Mouse (Mus musculus): ENCODE data around the gene Sigmar1. TPM values are rescaled to one million over a fixed set of nuclear protein-coding genes. Genes with fewer than 3 reads are reported as not detected.

Sigmar1 gene
- polyA plus RNA-seq, 1 experiment from 2014 or later: 57.8 TPM

DNA sequence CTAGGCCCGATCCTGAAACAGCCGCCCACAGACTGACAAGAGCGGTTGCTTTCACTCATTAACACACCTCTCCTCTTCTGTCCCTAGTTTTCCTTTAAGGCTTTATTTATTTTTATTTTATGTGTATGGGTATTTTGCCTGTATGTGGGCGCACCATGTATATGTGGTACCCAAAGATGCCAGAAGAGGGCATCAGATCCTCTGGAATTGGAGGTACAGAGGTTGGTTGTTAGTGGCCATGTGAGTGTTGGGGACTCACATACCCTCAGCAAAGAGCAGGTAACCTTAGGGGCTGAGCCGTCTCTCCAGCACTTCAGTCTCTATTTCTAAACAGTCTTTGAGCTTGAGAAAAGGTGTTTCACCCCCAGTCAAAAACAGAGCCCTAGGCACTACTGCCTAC, 40.4 kb downstream of the Sigmar1 start:
- no peak overlapping the region for H3K4me2 ChIP-seq
- no peak overlapping the region for H3K27ac ChIP-seq
- peaks cover 31% of the 10 kb centered on the region for H3K4me1 ChIP-seq
- no peak overlapping the region for H3K9ac ChIP-seq
- H3K27me3 ChIP-seq: no peaks in the 10 kb centered on the region
- WGBS: 72% methylated on average over 5 of the region's 5 CpGs
- no peak overlapping the region for H3K4me3 ChIP-seq (replicated peaks)
- peaks cover 56% of the 10 kb centered on the region for H3K36me3 ChIP-seq (replicated peaks)
- ATAC-seq (ENCODE audit: low FRiP score): no peak
- no peaks in the 10 kb centered on the region for H3K9me3 ChIP-seq

DNA sequence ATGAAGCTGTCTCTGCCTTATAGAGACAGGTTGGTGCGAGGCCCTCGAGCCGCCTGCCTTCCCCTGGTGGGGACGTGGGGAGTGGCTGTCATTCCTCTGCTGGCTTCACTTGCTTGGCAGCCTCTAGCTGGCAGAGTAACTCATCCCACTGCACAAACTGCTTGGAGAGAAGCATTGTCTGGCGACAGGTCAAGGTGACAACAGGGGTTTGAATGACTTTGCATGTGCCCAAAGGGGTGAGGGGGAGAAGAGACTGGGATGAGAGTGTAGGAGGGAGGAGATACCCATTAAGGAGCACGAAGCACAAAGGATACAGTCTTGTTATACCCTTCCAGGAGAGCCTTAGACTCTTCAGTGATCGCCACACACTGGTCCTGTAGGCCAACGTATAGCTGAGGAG, 40.9 kb downstream of the Sigmar1 start:
- H3K27ac ChIP-seq: no peak overlapping the region
- H3K9ac ChIP-seq: no peak overlapping the region
- no peak overlapping the region for H3K4me3 ChIP-seq (replicated peaks)
- ATAC-seq (ENCODE audit: low FRiP score): no peak
- no peak overlapping the region for H3K4me2 ChIP-seq
- WGBS: 87% methylated on average over 8 of the region's 8 CpGs
- H3K36me3 ChIP-seq (replicated peaks): peaks cover 51% of the 10 kb centered on the region
- peaks cover 31% of the 10 kb centered on the region for H3K4me1 ChIP-seq
- H3K27me3 ChIP-seq: no peaks in the 10 kb centered on the region
- H3K9me3 ChIP-seq: no peaks in the 10 kb centered on the region

GRCm38 (mm10) chr4:41714276-41714675, 41.7 kb downstream of the Sigmar1 start:
- ATAC-seq (ENCODE audit: low FRiP score): no peak
- Histone ChIP-seq H3K4me1 (peaks cover 31% of the 10 kb centered on the region), H3K9ac (0 out of 2 replicates have a peak overlapping the region, but pooled peaks have one; percentile 36), H3K4me3 (replicated peaks) (peak overlapping the region; percentile 82), H3K27me3 (no peaks in the 10 kb centered on the region), H3K4me2 (peak overlapping the region; percentile 91), H3K9me3 (no peaks in the 10 kb centered on the region), H3K27ac (no peak overlapping the region), H3K36me3 (replicated peaks) (peaks cover 43% of the 10 kb centered on the region)
- 21% methylated on average over 8 of the region's 8 CpGs for WGBS

DNA sequence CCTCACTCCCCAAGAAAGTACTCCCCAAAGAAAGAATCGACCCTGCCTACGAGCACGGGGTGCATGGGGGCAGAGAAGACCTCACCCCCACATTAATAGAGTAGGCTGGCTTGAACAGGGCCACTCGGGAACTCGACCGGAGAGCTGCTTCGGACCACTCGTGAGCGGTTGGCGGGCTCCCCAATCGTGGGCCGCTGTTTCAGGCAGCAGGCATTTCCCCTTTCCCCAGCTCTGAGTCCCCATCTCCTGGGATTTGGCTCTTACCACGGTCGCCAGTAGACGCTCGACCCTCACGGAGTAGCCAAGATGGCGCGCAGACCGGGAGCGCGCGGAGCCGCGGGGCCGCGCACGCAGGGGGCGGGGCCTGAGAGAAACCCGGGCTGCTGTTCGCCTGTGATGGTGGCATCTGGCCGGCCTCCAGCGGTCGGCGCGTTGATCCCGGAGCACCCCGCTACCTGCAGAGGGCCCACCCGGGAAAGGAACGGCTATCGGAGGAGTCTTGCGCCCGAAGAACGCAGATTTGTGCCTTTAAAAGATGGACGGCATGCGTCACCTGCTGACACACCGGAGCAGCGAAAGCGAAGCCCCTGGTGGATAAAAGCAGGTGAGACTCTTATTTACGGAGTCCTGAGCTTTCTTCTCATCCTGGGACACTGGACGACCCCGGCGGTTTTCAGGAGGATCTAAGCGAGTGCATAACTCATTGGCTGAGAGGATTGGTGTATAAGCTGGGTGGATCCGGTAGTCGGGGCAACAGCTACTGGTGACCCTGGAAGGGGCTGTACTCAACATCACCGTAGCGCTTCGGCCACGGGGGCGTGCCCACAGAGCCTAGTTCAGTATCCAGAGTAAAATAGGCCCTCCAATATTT, 42.5 kb downstream of the Sigmar1 start, which contains the start of gene Rpp25l:
Rpp25l (minus strand) TSS at position 338 of the 871 bp plus-strand sequence.
- Histone ChIP-seq H3K4me3 (replicated peaks) (peak within 1 kb of the TSS; percentile 82), H3K4me1 (peaks cover 33% of the 10 kb centered on the region), H3K4me2 (peak within 1 kb of the TSS; percentile 91), H3K27ac (peak within 1 kb of the TSS; percentile 62), H3K9me3 (no peaks in the 10 kb centered on the region), H3K27me3 (no peaks in the 10 kb centered on the region), H3K9ac (peak within 1 kb of the TSS; percentile 95), H3K36me3 (replicated peaks) (peaks cover 35% of the 10 kb centered on the region)
- WGBS: under 1% methylated on average over 61 of the region's 61 CpGs
- ATAC-seq (ENCODE audit: low FRiP score): peak; percentile 81

DNA sequence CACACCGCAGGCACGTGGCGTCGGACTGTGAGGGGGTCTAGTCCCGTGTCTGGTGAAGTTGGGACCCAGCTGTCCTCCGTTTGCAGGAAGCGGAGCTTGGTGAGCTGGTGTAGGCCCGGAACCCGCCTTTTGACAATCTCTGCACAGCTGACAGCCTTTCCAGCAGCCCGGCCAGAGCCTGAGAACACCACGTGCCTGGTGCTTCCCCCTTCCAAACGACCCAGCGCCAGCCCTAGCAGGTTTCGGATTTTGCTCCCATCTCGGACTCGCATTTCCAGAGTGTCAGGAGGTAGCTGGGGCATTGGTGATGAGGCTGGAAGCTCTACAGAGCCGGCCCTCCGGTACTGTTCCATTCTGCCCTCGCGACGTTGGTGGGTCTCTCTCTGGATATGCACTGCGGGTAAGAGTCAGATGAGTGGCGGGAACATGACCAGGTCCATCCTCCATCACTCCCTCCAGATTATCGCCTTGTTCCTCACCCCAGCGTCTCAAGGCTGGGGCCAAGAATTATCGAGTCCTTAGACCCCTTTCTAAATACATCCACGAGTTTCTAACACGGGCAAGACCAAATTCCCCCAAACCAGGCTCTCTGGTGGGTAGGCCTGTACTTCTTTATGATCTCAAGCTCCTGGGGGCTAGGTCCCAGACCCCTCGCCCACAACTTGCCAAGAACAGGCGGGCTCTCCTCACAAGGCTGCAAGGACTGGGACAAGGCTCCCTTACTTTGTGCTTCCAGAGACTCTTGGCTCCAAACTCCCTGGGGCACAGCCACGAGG, 43.3 kb downstream of the Sigmar1 start:
- Histone ChIP-seq H3K27ac (peak overlapping the region; percentile 62), H3K36me3 (replicated peaks) (peaks cover 26% of the 10 kb centered on the region), H3K4me3 (replicated peaks) (peak overlapping the region; percentile 82), H3K4me1 (peaks cover 41% of the 10 kb centered on the region), H3K9me3 (no peaks in the 10 kb centered on the region), H3K27me3 (no peaks in the 10 kb centered on the region), H3K4me2 (peak overlapping the region; percentile 91), H3K9ac (peak overlapping the region; percentile 95)
- WGBS: 45% methylated on average over 31 of the region's 31 CpGs
- ATAC-seq (ENCODE audit: low FRiP score): peak; percentile 36

GRCm38 (mm10) chr4:41711705-41712375, 44.1 kb downstream of the Sigmar1 start:
- Histone ChIP-seq H3K4me2 (peak overlapping the region; percentile 91), H3K27ac (no peak overlapping the region), H3K9me3 (no peaks in the 10 kb centered on the region), H3K36me3 (replicated peaks) (peaks cover 19% of the 10 kb centered on the region), H3K9ac (peak overlapping the region; percentile 95), H3K27me3 (no peaks in the 10 kb centered on the region), H3K4me3 (replicated peaks) (peak overlapping the region; percentile 82), H3K4me1 (peaks cover 49% of the 10 kb centered on the region)
- ATAC-seq (ENCODE audit: low FRiP score): no peak
- WGBS: 82% methylated on average over 16 of the region's 16 CpGs

DNA sequence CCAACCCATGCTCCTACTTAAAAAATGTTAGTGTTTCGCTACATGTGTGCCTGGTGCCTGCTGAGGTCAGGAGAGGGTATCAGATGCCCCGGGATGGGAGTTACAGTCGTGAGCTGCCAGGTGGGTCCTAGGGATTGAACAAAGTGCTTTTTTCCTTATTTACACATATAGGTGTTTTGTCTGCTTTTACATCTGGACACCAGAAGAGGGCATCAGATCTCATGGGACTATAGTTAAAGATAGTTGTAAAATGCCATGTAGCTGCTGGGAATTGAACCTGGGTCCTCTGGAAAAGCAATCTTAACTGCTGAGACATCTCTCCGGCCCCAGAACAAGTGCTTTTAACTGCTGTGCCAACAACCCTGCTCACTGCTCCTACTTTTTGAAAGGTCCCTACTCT, 45.7 kb downstream of the Sigmar1 start:
- Histone ChIP-seq H3K4me3 (replicated peaks) (no peak overlapping the region), H3K9me3 (no peaks in the 10 kb centered on the region), H3K27me3 (peaks cover 9% of the 10 kb centered on the region), H3K9ac (no peak overlapping the region), H3K4me1 (peaks cover 65% of the 10 kb centered on the region), H3K27ac (no peak overlapping the region), H3K36me3 (replicated peaks) (peaks cover 8% of the 10 kb centered on the region), H3K4me2 (no peak overlapping the region)
- ATAC-seq (ENCODE audit: low FRiP score): no peak
- WGBS: 62% methylated on average over 4 of the region's 4 CpGs

DNA sequence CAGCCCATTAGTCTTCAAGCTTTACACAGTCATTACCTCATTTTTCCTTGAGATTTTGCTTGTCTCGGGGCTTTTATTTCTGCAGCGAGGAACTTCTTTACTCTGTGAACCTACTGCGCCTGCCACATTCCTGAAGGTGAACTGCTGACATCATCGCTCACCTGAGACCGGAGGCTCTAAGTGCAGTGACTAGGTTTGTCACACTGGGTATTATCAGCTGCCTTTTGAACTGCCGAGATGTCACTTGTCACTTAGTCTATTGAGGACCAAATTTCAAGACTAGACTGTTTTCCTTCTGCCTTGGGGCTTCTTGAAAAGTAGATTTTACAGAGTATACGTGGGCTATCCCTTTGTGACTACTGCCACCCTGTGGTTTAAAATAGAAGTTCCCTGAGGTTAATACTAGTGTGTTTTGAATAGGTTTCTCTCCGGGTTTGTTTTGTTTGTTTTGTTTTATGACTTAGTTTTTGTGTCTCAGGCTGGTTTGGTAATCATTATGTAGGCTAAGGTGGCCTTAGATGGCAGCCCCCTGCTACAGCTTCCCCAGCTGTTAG, 47.7 kb downstream of the Sigmar1 start:
- no peak overlapping the region for H3K4me3 ChIP-seq (replicated peaks)
- peaks cover 8% of the 10 kb centered on the region for H3K36me3 ChIP-seq (replicated peaks)
- H3K9ac ChIP-seq: no peak overlapping the region
- no peak for ATAC-seq (ENCODE audit: low FRiP score)
- H3K4me1 ChIP-seq: peaks cover 64% of the 10 kb centered on the region
- H3K4me2 ChIP-seq: no peak overlapping the region
- 0 out of 2 replicates have a peak overlapping the region, but pooled peaks have one; percentile 59 for H3K27ac ChIP-seq
- 43% methylated on average over 8 of the region's 8 CpGs for WGBS
- H3K9me3 ChIP-seq: no peaks in the 10 kb centered on the region
- peaks cover 24% of the 10 kb centered on the region for H3K27me3 ChIP-seq

- Histone ChIP-seq H3K4me2 (peak overlapping the region; percentile 40), H3K9ac (no peak overlapping the region), H3K36me3 (replicated peaks) (peaks cover 6% of the 10 kb centered on the region), H3K9me3 (no peaks in the 10 kb centered on the region), H3K27me3 (peaks cover 27% of the 10 kb centered on the region), H3K27ac (peak overlapping the region; percentile 59), H3K4me1 (peaks cover 56% of the 10 kb centered on the region), H3K4me3 (replicated peaks) (peak overlapping the region; percentile 14; the same call in 1 of the 2 replicates)
- peak; percentile 82 for ATAC-seq (ENCODE audit: low FRiP score)
- WGBS: 1% methylated on average over 13 of the region's 13 CpGs
Observed at GRCm38 (mm10) chr4:41707011-41707535, 48.9 kb downstream of the Sigmar1 start.

- Histone ChIP-seq H3K4me1 (peaks cover 46% of the 10 kb centered on the region), H3K27me3 (peaks cover 27% of the 10 kb centered on the region), H3K9me3 (no peaks in the 10 kb centered on the region), H3K36me3 (replicated peaks) (no peaks in the 10 kb centered on the region; the same call in 1 of the 2 replicates), H3K4me3 (replicated peaks) (no peak overlapping the region), H3K9ac (no peak overlapping the region), H3K4me2 (peak overlapping the region; percentile 40), H3K27ac (peak overlapping the region; percentile 50; the same call in 1 of the 2 replicates)
- peak; percentile 12; the same call in 1 of the 2 replicates for ATAC-seq (ENCODE audit: low FRiP score)
- 63% methylated on average over 19 of the region's 19 CpGs for WGBS
Observed at GRCm38 (mm10) chr4:41705922-41706754, 49.8 kb downstream of the Sigmar1 start.

DNA sequence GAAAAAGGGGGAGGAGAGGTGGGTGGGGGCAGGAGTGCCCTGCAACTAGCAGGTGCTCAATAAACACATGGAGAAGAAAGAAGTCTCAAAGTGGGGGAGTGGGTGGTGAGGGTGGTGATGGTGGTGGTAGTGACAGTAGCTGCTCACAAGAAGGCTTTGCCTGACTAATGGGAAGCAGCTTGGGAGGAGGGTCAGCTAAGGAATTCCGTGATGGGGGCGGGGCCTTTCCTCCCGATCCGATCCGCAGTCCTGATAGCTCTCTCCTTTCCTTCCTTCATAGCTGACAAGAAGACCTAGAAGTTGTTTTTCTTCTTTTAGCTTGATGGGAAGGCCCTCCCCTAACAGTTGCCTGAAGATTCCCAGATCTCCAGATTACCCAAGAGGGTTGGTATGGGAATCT, 51.3 kb downstream of the Sigmar1 start:
- WGBS: 5% methylated on average over 5 of the region's 5 CpGs
- no peak overlapping the region for H3K4me3 ChIP-seq (replicated peaks)
- no peak overlapping the region for H3K27ac ChIP-seq
- H3K9me3 ChIP-seq: no peaks in the 10 kb centered on the region
- no peak overlapping the region for H3K4me2 ChIP-seq
- no peaks in the 10 kb centered on the region for H3K36me3 ChIP-seq (replicated peaks)
- peaks cover 43% of the 10 kb centered on the region for H3K4me1 ChIP-seq
- H3K9ac ChIP-seq: no peak overlapping the region
- no peak for ATAC-seq (ENCODE audit: low FRiP score)
- peaks cover 27% of the 10 kb centered on the region for H3K27me3 ChIP-seq
